Mouse (Mus musculus): ENCODE results near the gene Tpx2.
A peak's percentile ranks its signal among the peaks of the same experiment; 100 is the strongest.

Tpx2 gene

GRCm38 (mm10) chr2:152820369-152820768 is 27.4 kb upstream of the Tpx2 start:
- peak in 1 of 2 experiments; percentile 32 for DNase-seq

GRCm38 (mm10) chr2:152821023-152821422 is 26.7 kb upstream of the Tpx2 start:
- peak in 1 of 2 experiments; percentile 11 for DNase-seq

- DNase-seq, result no peak
Observed at GRCm38 (mm10) chr2:152821566-152821965, 26.2 kb upstream of the Tpx2 start.

GRCm38 (mm10) chr2:152823770-152824169 is 24.0 kb upstream of the Tpx2 start:
- no peak for DNase-seq

GRCm38 (mm10) chr2:152824438-152825167 is 23.2 kb upstream of the Tpx2 start:
- no peak for DNase-seq

- peak in 1 of 2 experiments; percentile 21 for DNase-seq
Observed at GRCm38 (mm10) chr2:152825168-152825697, 22.5 kb upstream of the Tpx2 start.

GRCm38 (mm10) chr2:152825713-152826112 is 22.1 kb upstream of the Tpx2 start:
- peak in 1 of 2 experiments; percentile 12 for DNase-seq

GRCm38 (mm10) chr2:152826481-152826880 is 21.3 kb upstream of the Tpx2 start:
- DNase-seq, result peak in 1 of 2 experiments; percentile 19

- DNase-seq, result peak in 1 of 2 experiments; percentile 30
Observed at GRCm38 (mm10) chr2:152827321-152828010, 20.3 kb upstream of the Tpx2 start.

GRCm38 (mm10) chr2:152828011-152828370 is 19.8 kb upstream of the Tpx2 start:
- DNase-seq, result no peak

GRCm38 (mm10) chr2:152828532-152828931 is 19.2 kb upstream of the Tpx2 start:
- peak in 1 of 2 experiments; percentile 50 for DNase-seq

- DNase-seq, result peak; percentile 76 to 80
Observed at GRCm38 (mm10) chr2:152829367-152829881, 18.3 kb upstream of the Tpx2 start.

- DNase-seq, result peak; percentile 86
Observed at GRCm38 (mm10) chr2:152830021-152830921, 17.5 kb upstream of the Tpx2 start.

GRCm38 (mm10) chr2:152831019-152831878 is 16.5 kb upstream of the Tpx2 start, which contains the start of gene Bcl2l1:
Bcl2l1 (minus strand) TSS chr2:152831728.
- DNase-seq, result peak; percentile 98 to 99

- no peak for DNase-seq
Observed at GRCm38 (mm10) chr2:152839256-152839655, 8.5 kb upstream of the Tpx2 start.

GRCm38 (mm10) chr2:152842741-152843140 is 5.0 kb upstream of the Tpx2 start:
- DNase-seq, result no peak

- DNase-seq, result peak in 1 of 2 experiments; percentile 3
Observed at GRCm38 (mm10) chr2:152847057-152847814, 528 bp upstream of the Tpx2 start.

GRCm38 (mm10) chr2:152848466-152848865 is 702 bp downstream of the Tpx2 start:
- DNase-seq, result no peak

GRCm38 (mm10) chr2:152859501-152859900 is 11.7 kb downstream of the Tpx2 start:
- DNase-seq, result no peak

- no peak for DNase-seq
Observed at GRCm38 (mm10) chr2:152861891-152862290, 14.1 kb downstream of the Tpx2 start.

- no peak for DNase-seq
Observed at GRCm38 (mm10) chr2:152862638-152863037, 14.9 kb downstream of the Tpx2 start.

All from cerebellum, postnatal 14 days (tissue).